Mouse (Mus musculus) neutrophil, adult 59 days (primary cell): Measurements from ENCODE around the gene Chd6. TPM values are rescaled to one million over a fixed set of nuclear protein-coding genes. Genes with fewer than 3 reads are reported as not detected.

Source experiments
- total RNA-seq, 2 experiments: library from RNA; stranded (reverse); gene quantifications; 1 replicate in 1 of 2; 2 replicates in 1 of 2; pipeline ENCODE4 v1.2.4; 2023

Chd6 gene
- total RNA-seq = 10 to 100 TPM; 26.9 to 29.6 TPM

GRCm38 (mm10) chr2:161108933-161109371 is at the start of gene Chd6:
Gene Chd6, minus strand, starts transcription at chr2:161109075.

DNA sequence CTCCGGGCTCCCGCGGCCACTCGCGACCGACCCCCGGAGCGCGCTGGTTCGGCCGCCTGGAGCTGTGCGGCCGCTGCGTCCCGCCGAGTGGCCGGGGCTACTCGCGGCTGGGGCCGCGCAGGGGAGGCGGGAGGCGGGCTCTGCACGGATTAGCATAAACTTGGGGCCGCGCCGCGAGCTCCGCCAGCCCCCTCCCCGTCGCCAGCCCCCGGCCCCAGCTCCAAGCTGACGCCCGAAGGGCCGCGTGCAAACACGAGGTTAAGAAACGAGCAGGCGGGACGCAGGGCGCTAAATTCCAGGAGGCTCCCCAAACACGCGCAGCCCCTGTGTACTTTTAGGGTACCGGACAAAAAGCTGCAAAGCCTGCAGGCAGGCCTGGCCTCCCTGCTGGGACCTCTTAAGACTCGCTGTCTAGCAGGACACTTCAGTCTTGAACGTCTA is 196.6 kb downstream of the Chd6 start, which contains the start of gene Emilin3:
Emilin3 (minus strand) TSS at position 98 of the 441 bp plus-strand sequence.

Other genes starting within 250 kb of the Chd6 start
- 1 to 10 TPM; 5.6 to 7.7 TPM for gene Zhx3, start 236.1 kb downstream of the Chd6 start, total RNA-seq
- not detected for gene Lpin3, start 228.4 kb downstream of the Chd6 start, total RNA-seq
- gene Emilin3, start 196.7 kb downstream of the Chd6 start, total RNA-seq = not detected